In genomic region chr13:100832741-100833639, GRCm38 (mm10) we compare ENCODE assay signal across 8 mouse cellular contexts. TPM values are rescaled to one million over a fixed set of nuclear protein-coding genes. Genes with fewer than 3 reads are reported as not detected.
DNase-seq lines count a peak whose midpoint lies in the region; ATAC-seq lines count a peak whose summit lies in the region.

TSS of gene Slc30a5 (minus strand) at chr13:100833427.

- H3K27ac ChIP-seq in lung, embryonic 16.5 days (ENCODE audit: low read length): peak within 1 kb of the TSS; percentile 83

- ATAC-seq in hematopoietic stem cell, adult 5-6 weeks (replicated peaks in 1 of 2; ENCODE audit: insufficient read depth in 1 of 2, low FRiP score in 2 of 2, low TSS enrichment in 1 of 2, low read depth in 1 of 2, poor library complexity in 2 of 2, severe bottlenecking in 2 of 2): peak; percentile 96 to 98
- peak; percentile 99 for ATAC-seq in lung, embryonic 16.5 days (ENCODE audit: low read depth)

- peaks cover 3% of the 10 kb centered on the region; the same call in 1 of the 2 replicates for H3K36me3 ChIP-seq in lung, embryonic 16.5 days (ENCODE audit: control insufficient read depth, insufficient read depth, low read length)

- H3K4me1 ChIP-seq in lung, embryonic 16.5 days (replicated peaks; ENCODE audit: control insufficient read depth, insufficient read depth, low read length): peaks cover 11% of the 10 kb centered on the region

- H3K4me2 ChIP-seq in lung, embryonic 16.5 days (ENCODE audit: low read depth, low read length): peak within 1 kb of the TSS; percentile 66

- DNase-seq in MEL-GATA-1-ER (ENCODE audit: extremely low read depth, low read depth): peak; percentile 92
- peak; percentile 99 for DNase-seq in cerebellum, adult 8-10 months
- DNase-seq in forelimb bud, embryonic 11.5 days (ENCODE audit: low read depth, low spot score): peak; percentile 99
- DNase-seq in layer of hippocampus, adult 9-10 months (ENCODE audit: low spot score): peak; percentile 96
- DNase-seq in ovary, postnatal 10 days (ENCODE audit: low spot score): peak; percentile 94
- peak; percentile 99 for DNase-seq in thymus, postnatal 10 days (ENCODE audit: low spot score in 2 of 2)

- H3K4me3 ChIP-seq in lung, embryonic 16.5 days (ENCODE audit: low read length): peak within 1 kb of the TSS; percentile 94

- no peaks in the 10 kb centered on the region for H3K27me3 ChIP-seq in lung, embryonic 16.5 days (ENCODE audit: control insufficient read depth, insufficient read depth, low read depth, low read length)

- H3K9me3 ChIP-seq in lung, embryonic 16.5 days (ENCODE audit: control insufficient read depth, low read length): no peaks in the 10 kb centered on the region

- under 1% methylated on average over 88 of the region's 94 CpGs for WGBS in lung, embryonic 16.5 days

- H3K9ac ChIP-seq in lung, embryonic 16.5 days (ENCODE audit: low read length): peak within 1 kb of the TSS; percentile 98

RNA-seq across cellular contexts. Expression of gene Slc30a5, which starts in this region (rescaled TPM):
- 83.7 and 107 TPM in 2 replicates for total RNA-seq in hematopoietic stem cell, adult 5-6 weeks (2017)
- 46.2 and 48.4 TPM in 2 replicates for polyA plus RNA-seq in lung, embryonic 16.5 days (2015; fragmentation: Nextera tagmentation; extraction: Ambion mirVana)

Comparison
In these comparisons a context has a peak if more than half of its experiments do, and no peak if none do; other contexts are left out.
1. Peak in every context shown above with its lines: DNase-seq, ATAC-seq, H3K4me3 ChIP-seq and H3K27ac ChIP-seq.